Mouse (Mus musculus): ENCODE measurements around the gene Clic1.

The Clic1 gene

GRCm38 (mm10) chr17:35045807-35046680, 3.7 kb upstream of the Clic1 start:
- DNase-seq (ENCODE audit: low spot score): no peak

GRCm38 (mm10) chr17:35046681-35047455, 2.9 kb upstream of the Clic1 start, which contains the start of gene Msh5:
Gene Msh5 (minus strand): TSS chr17:35046745.
- peak; percentile 98 for DNase-seq (ENCODE audit: low spot score)

- DNase-seq (ENCODE audit: low spot score): peak; percentile 55
Observed at GRCm38 (mm10) chr17:35047688-35048087, 2.1 kb upstream of the Clic1 start.

DNA sequence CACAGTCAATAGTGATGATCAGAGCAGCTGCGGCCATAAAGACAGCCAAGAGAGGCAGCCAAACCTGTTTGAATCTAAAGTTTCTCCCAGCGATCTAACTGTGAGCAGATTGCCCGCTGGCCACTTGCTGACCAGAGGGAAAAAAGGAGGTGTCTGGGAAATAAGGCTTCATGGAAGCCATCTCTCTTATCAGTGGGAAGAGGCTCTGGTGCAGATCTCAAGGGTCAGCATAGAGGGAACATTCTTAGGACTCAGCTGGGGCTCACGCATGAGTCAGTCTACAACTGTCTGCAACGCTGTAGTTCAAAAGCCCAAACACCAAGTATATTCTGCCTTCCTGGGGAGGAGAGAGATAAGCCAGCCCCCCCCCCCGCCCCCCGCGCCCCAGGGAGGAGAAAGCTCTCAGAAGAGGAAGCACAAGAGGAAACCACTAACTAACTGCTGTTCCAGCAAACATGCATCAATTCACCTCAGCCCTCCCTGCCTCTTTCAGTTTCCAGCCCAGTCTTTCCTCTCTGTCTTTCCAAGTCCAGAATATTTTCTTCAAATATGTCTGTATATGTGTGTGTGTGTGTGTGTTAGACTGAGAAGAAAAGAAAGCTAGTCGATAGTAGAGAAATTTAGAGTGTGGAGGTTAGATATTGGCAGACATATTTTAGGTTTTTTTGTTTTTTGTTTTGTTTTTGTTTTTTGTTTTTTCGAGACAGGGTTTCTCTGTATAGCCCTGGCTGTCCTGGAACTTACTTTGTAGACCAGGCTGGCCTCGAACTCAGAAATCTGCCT, 1.4 kb upstream of the Clic1 start:
- no peak for DNase-seq (ENCODE audit: low spot score)

- no peak for DNase-seq (ENCODE audit: low spot score)
Observed at GRCm38 (mm10) chr17:35048932-35049440, 780 bp upstream of the Clic1 start.

GRCm38 (mm10) chr17:35050126-35050750, 472 bp downstream of the Clic1 start:
- DNase-seq (ENCODE audit: low spot score): peak; percentile 87

DNA sequence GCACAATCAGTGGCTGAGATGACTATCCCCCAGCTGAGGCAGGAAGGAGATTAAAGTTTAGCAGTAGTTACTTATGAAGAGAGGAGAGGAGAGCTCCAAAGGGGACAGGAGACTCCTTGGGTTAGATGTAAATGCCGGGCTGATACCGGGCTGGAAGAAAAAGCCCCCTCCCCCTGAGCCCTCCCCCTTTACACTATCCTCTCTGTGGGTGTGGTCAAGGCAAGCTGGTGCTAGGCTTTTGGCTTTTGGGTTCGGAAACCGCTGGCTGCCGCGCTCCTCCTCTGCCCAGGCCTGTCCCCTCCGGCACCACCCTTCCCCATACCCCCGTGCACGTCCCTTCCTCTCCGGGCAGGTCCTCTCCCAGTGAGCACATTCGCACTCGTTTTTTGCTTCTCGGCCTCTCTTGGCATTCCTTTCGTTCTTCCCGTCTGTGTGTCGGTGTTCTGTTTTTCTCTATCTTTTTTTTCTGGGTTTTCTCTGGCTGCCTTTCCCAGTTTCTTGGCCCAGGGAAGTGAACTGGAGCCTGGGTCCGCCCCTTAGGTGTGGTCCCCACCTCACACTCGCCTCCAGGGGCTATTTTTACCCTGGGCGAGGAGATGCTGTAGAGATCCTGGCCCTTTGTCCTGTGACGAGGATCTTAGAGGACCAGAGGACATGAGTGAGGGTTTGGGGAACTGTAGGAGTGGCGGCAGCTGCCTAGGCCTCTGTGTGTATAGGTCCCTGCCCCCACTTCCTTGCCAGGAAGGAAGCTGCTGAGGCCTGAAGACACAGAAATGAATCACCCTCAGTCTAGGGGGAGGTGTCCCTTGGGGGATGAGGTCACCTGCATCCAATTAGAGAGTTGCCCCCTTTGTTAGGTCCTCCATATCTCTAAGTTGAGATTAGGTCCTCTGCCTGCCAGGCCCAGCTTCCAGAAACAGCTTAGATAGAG, 1.7 kb downstream of the Clic1 start:
- DNase-seq (ENCODE audit: low spot score): peak; percentile 90

DNA sequence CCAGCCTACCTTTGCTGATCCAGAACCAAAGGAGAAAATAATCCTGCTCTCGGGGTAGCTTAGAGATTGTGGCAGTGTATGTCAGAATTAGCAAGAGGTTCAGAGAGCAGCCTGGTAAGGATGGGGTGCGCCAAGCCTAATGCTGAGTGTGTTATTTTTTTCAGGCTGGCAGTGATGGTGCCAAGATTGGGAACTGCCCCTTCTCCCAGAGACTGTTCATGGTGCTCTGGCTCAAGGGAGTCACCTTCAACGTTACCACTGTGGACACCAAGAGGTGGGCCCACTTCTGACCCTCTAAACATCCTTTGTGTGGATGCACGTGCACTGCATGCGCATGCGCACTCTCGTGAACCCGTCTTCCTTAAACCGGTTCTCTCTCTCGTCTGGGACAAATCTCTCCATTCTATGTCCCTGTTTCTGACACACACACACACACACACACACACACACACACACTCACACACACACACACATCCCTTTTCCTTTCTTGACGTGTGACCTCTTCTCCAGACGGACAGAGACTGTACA, 2.6 kb downstream of the Clic1 start:
- DNase-seq (ENCODE audit: low spot score): no peak

GRCm38 (mm10) chr17:35055691-35056495, 6.1 kb downstream of the Clic1 start:
- DNase-seq (ENCODE audit: low spot score): no peak

DNA sequence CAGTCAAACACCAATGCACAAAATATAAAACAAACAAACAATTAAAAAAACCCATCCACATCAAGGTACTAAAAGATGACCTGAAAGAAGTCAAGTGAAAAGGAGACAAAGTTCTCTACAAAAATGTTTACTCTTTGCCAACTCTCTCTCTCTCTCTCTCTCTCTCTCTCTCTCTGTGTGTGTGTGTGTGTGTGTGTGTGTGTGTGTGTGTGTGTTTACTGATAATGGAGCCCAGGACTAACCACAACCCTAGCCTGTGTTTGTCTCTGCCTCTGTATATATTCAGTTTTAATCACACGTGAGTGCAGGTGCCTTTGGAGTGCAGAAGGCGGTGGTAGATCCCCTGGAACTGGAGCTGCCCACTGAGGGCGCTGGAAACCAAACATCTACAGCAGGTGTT, 7.3 kb downstream of the Clic1 start:
- no peak for DNase-seq (ENCODE audit: low spot score)

DNA sequence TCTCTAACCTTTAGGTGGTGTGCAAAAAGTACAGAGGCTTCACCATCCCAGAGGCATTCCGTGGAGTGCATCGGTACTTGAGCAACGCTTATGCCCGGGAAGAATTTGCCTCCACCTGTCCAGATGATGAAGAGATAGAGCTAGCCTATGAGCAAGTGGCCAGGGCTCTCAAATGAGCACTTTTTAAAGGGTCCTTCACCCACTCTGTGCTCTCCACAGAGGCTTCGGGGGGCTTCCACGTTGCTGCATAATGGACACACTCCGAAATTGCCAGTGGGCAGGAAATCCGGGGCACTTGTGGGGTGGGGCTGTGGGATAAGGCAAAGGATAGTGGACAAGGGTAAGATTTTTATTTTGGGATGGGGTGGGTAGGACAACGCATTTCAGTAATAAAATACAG, 8.6 kb downstream of the Clic1 start:
- no peak for DNase-seq (ENCODE audit: low spot score)

- peak; percentile 92 for DNase-seq (ENCODE audit: low spot score)
Observed at GRCm38 (mm10) chr17:35058911-35059892, 9.4 kb downstream of the Clic1 start, which contains the start of gene Ddah2. Gene Ddah2 (plus strand): TSS chr17:35059035.

GRCm38 (mm10) chr17:35060071-35060470, 10.3 kb downstream of the Clic1 start:
- DNase-seq (ENCODE audit: low spot score): no peak

DNA sequence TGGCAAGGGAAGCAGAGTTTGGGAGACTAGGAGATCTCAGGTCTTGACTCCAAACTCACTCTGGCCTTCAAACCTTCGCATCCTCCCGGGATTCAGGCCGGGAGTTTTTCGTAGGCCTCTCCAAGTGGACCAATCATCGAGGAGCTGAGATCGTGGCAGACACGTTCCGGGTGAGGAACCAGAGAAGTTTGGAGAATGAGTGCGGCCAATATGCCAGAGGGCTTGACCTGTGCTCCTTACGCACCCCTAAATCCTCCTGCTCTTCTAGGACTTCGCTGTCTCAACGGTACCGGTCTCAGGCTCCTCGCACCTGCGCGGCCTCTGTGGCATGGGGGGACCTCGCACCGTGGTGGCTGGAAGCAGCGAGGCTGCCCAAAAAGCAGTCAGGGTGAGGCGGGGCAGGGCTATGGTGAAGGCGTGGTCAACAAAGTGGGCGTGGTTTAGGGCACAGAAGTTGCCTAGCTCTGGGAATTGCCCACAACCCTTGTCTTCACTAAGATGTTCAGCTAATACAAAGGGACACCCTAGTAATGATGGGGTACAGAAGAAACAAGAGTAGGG, 11.1 kb downstream of the Clic1 start:
- DNase-seq (ENCODE audit: low spot score): no peak

GRCm38 (mm10) chr17:35061299-35061698, 11.5 kb downstream of the Clic1 start:
- no peak for DNase-seq (ENCODE audit: low spot score)

- no peak for DNase-seq (ENCODE audit: low spot score)
Observed at GRCm38 (mm10) chr17:35063466-35063865, 13.7 kb downstream of the Clic1 start.

DNA sequence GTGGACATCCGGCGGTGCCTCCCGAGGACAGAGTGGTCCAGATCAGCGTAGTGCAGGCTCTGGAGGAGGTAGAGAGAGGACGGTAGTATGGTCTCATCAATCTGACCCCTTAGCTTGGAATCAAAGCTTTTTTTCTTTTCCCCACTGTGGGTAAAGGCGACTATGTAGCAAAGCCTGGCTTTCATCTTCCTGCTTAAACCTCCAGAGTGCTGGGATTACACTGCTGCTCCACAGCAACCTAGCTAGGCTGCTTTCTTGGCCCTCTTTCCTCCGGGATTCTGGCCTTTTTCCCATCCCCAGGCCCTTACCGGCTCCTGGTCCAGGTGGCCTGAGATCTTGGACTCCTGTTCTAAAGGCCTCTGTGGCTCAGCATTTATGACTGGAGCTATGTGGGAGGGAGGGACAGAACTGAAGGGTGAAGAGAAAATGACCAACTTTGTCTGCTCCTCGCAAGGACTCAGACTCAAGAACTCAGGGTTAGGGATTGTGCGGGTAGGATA, 14.7 kb downstream of the Clic1 start:
- DNase-seq (ENCODE audit: low spot score): no peak

Data from lung, postnatal 25 days (tissue).